Mouse (Mus musculus): ENCODE measurements around the gene Ghitm.

DNA sequence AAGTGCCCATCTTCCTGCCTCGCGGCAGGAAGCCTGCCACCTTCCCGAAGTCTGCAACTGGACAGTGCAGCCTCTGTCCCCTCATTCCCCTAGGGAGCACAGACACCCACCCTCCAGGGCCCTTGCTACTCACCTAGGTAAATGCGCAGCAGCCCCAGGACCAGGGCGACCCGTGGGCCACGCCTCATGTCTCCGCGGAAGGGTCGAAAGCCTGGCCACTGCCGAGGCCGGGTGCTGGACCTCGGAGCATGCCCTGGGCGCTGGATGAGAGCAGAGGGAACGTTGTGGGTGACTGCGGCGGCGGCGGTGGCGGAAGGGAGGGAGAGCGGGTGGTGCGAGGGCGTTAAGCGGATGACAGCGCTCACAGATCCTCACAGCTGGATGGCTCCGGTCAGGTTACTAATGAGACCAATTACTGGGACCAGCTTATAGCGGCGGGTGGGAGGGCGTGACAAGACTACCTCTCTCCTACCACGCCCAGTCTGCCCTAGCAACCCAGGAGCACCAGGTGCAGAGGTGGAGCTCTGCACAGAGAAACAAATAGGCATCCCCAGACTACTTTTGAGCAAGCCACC lies 37.0 kb downstream of the Ghitm start, which contains the start of gene Cdhr1:
- TF ChIP-seq POLR2A (IDR thresholded peaks at IDR 0.05; ENCODE audit: borderline replicate concordance, extremely low read depth, insufficient read depth, insufficient read length, poor library complexity, severe bottlenecking) (no peak), CTCF (IDR thresholded peaks at IDR 0.05; ENCODE audit: borderline replicate concordance, extremely low read depth, insufficient read depth, insufficient read length) (no peak)
